Mouse (Mus musculus): ENCODE results near the gene Mmp25. TPM values are rescaled to one million over a fixed set of nuclear protein-coding genes. Genes with fewer than 3 reads are reported as not detected.
A peak's percentile ranks its signal among the peaks of the same experiment; 100 is the strongest.

The Mmp25 gene
- not detected for polyA plus RNA-seq (2012; fragmentation: generic; extraction: Trizol)

DNA sequence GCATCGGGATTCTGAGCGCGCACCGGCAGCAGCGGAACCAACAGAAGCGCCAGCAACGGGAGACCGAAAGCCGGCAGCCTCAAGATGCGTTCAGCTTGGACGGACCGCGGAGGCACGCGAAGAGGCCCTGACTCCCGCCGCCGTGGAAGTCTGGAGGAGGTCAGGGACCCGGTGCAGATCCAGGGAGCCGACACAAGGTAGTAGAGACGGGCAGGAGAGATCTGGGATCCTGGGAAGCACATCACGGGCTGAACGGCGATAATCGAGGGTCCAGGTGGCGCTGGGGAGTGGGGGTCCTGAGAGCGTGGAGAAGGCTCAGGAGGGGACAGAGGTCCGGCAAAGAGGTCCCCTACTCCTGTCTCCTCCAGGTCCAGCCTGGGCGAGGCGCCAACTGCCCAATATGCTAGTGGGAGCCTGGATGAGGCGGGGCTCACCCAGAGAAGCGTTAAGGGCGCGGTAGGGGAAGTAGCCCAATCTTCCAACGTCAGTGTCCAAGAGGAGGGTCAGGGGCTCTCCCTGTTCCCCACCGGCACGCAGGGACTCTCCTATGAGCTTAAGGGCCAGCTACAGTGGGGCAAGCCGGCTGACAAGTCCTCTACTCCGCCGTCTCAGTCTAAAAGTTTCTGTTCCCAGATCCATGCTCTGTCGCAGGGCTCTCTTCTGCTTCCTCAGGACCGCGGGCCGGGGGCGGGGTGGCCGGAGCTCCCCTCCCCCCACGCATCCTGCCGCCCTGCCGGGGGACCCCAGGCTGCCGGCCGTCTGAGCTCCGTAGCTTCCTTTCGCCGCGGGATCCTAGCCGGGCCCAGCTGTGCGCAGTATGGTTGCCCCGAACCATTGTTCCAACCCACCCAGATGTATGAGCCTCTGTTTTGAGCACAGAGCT is at the start of gene Mmp25:
Gene Mmp25, minus strand, starts transcription at position 665 of the 883 bp plus-strand sequence.
- H3K79me2 ChIP-seq (ENCODE audit: control insufficient read depth, insufficient read depth) = no peaks in the 10 kb centered on the region
- no peak within 1 kb of the TSS for H3ac ChIP-seq (ENCODE audit: control insufficient read depth, insufficient read length)
- no peaks in the 10 kb centered on the region for H3K36me3 ChIP-seq (ENCODE audit: control insufficient read depth, insufficient read depth)
- TF ChIP-seq E2F4 (IDR thresholded peaks at IDR 0.05; ENCODE audit: insufficient read depth) (no peak), CEBPB (IDR thresholded peaks at IDR 0.05; ENCODE audit: insufficient read depth, poor library complexity, severe bottlenecking) (no peak), USF1 (IDR thresholded peaks at IDR 0.05; ENCODE audit: low read depth) (no peak), TCF3 (IDR thresholded peaks at IDR 0.05; ENCODE audit: insufficient read length, low read depth) (no peak), MYOG (IDR thresholded peaks at IDR 0.05; ENCODE audit: control insufficient read depth in 1 of 3, insufficient read depth in 1 of 3, insufficient read length in 2 of 3, low read depth in 2 of 3) (no peak), SRF (IDR thresholded peaks at IDR 0.05; ENCODE audit: control insufficient read depth, insufficient read length, low read depth) (no peak), POLR2A (IDR thresholded peaks at IDR 0.05; ENCODE audit: insufficient read length, low read depth) (no peak), POLR2AphosphoS2 (IDR thresholded peaks at IDR 0.05; ENCODE audit: insufficient read length, low read depth) (no peak), MAX (IDR thresholded peaks at IDR 0.05; ENCODE audit: low read depth) (no peak), MYOD1 (IDR thresholded peaks at IDR 0.05; ENCODE audit: control insufficient read depth in 1 of 3, insufficient read length in 2 of 3, low read depth in 2 of 3) (no peak), TCF12 (IDR thresholded peaks at IDR 0.05; ENCODE audit: insufficient read depth, poor library complexity, severe bottlenecking) (no peak), REST (IDR thresholded peaks at IDR 0.05; ENCODE audit: insufficient read depth, insufficient read length) (no peak)
- H3K4me3 ChIP-seq = no peak within 1 kb of the TSS
- no peak within 1 kb of the TSS for H3K4me2 ChIP-seq (ENCODE audit: low read depth)
- H3K27me3 ChIP-seq (ENCODE audit: control insufficient read depth, insufficient read depth, insufficient read length) = peaks cover 24% of the 10 kb centered on the region

DNA sequence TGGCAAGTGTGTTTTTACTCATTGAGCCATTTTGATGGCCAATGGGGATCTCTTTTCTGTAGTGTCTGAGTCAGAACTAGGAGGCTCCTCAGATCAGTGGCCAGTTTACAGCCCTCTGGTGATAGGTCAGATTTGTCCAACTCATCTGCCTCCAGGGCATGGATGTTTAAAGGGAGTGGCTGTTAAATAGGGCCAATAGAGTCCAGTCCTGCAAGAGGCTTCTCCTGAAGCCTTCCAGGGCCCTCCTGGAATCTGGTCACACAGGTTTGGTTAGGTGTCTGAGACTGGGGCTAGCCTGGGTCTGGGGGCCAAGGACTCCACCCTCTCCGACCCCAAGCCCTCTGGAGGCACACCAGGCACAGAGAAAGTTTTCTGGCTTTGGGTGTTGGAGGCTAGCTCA is 49.4 kb upstream of the Mmp25 start:
- peak overlapping the region; percentile 27 for H3K4me2 ChIP-seq (ENCODE audit: low read depth)
- H3K36me3 ChIP-seq (ENCODE audit: control insufficient read depth, insufficient read depth) = no peaks in the 10 kb centered on the region
- TF ChIP-seq E2F4 (IDR thresholded peaks at IDR 0.05; ENCODE audit: insufficient read depth) = no peak
- no peak for TF ChIP-seq CEBPB (IDR thresholded peaks at IDR 0.05; ENCODE audit: insufficient read depth, poor library complexity, severe bottlenecking)
- no peak for TF ChIP-seq MAX (IDR thresholded peaks at IDR 0.05; ENCODE audit: low read depth)
- TF ChIP-seq REST (IDR thresholded peaks at IDR 0.05; ENCODE audit: insufficient read depth, insufficient read length) = no peak
- no peak for TF ChIP-seq POLR2A (IDR thresholded peaks at IDR 0.05; ENCODE audit: insufficient read length, low read depth)
- no peak for TF ChIP-seq MYOD1 (IDR thresholded peaks at IDR 0.05; ENCODE audit: control insufficient read depth in 1 of 3, insufficient read length in 2 of 3, low read depth in 2 of 3)
- TF ChIP-seq POLR2AphosphoS2 (IDR thresholded peaks at IDR 0.05; ENCODE audit: insufficient read length, low read depth) = no peak
- no peak for TF ChIP-seq USF1 (IDR thresholded peaks at IDR 0.05; ENCODE audit: low read depth)
- no peak for TF ChIP-seq TCF3 (IDR thresholded peaks at IDR 0.05; ENCODE audit: insufficient read length, low read depth)
- no peak for TF ChIP-seq TCF12 (IDR thresholded peaks at IDR 0.05; ENCODE audit: insufficient read depth, poor library complexity, severe bottlenecking)
- TF ChIP-seq MYOG (IDR thresholded peaks at IDR 0.05; ENCODE audit: control insufficient read depth in 1 of 3, insufficient read depth in 1 of 3, insufficient read length in 2 of 3, low read depth in 2 of 3) = no peak
- TF ChIP-seq SRF (IDR thresholded peaks at IDR 0.05; ENCODE audit: control insufficient read depth, insufficient read length, low read depth) = no peak
- H3ac ChIP-seq (ENCODE audit: control insufficient read depth, insufficient read length) = no peak overlapping the region
- no peak overlapping the region for H3K4me3 ChIP-seq
- H3K27me3 ChIP-seq (ENCODE audit: control insufficient read depth, insufficient read depth, insufficient read length) = no peaks in the 10 kb centered on the region
- no peaks in the 10 kb centered on the region for H3K79me2 ChIP-seq (ENCODE audit: control insufficient read depth, insufficient read depth)

DNA sequence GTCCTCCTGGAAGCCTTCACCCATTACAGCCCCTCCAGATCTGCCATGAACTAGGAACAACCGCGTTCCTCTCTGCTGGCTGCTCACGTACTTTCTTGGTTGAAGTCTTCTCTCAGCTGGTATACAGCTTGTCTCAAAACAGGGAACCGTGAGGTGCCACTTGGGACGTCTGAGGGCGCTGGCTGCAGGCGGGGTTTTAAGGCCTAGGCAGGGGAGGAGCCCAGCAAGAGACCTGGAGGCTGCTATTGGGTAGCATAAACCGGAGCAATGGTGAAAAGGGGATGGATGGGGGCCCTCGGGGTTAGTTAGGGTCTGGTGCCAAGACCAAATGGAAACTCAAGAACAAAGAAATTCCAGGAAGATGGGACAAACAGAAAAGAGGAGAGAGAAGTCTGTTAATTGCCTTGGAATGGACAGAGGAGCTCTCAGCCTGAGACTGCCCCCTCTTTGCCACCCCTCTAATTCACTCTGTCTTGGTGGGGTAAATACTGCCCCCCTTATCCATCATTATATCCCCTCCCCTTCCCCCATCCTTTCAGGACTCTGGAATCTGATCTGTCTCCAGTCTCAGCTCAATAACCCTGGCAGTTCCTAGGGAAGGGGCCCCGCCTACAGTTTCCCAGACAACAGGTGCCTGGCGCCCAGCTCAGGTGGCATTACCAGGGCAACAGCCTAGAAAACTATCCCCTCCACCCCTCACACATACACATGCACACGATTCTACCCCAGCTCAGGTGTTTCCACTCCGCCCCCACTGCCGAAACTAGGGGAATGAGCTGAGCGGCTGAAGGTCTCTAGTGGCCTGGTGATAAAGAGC is 39.0 kb upstream of the Mmp25 start, which contains the start of gene Cldn9:
Gene Cldn9, minus strand, starts transcription at position 171 of the 817 bp plus-strand sequence.
- no peak for TF ChIP-seq MYOG (IDR thresholded peaks at IDR 0.05; ENCODE audit: control insufficient read depth in 1 of 3, insufficient read depth in 1 of 3, insufficient read length in 2 of 3, low read depth in 2 of 3)
- no peak for TF ChIP-seq USF1 (IDR thresholded peaks at IDR 0.05; ENCODE audit: low read depth)
- peak in 1 of 3 experiments; percentile 24 for TF ChIP-seq MYOD1 (IDR thresholded peaks at IDR 0.05; ENCODE audit: control insufficient read depth in 1 of 3, insufficient read length in 2 of 3, low read depth in 2 of 3)
- Histone ChIP-seq H3K79me2 (ENCODE audit: control insufficient read depth, insufficient read depth) (no peaks in the 10 kb centered on the region), H3ac (ENCODE audit: control insufficient read depth, insufficient read length) (no peak within 1 kb of the TSS), H3K36me3 (ENCODE audit: control insufficient read depth, insufficient read depth) (no peaks in the 10 kb centered on the region), H3K4me3 (no peak within 1 kb of the TSS), H3K27me3 (ENCODE audit: control insufficient read depth, insufficient read depth, insufficient read length) (no peaks in the 10 kb centered on the region), H3K4me2 (ENCODE audit: low read depth) (no peak within 1 kb of the TSS)

DNA sequence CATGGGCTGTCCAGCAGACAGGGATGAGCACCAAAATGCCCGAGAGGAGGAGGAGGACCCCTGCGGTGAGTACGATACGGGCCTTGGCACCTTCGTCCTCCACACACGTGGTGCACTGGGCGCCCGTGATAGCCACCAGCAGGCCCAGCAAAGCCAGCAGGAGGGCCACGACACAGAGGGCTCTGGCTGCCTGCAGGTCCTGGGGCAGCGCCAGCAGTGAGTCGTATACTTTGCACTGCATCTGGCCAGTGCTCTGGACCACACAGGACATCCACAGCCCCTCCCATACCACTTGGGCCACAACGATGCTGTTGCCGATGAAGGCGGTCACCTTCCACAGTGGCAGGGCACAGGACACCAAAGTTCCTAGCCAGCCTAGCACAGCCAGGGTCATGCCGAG is 38.1 kb upstream of the Mmp25 start:
- no peak overlapping the region for H3K4me2 ChIP-seq (ENCODE audit: low read depth)
- H3K4me3 ChIP-seq = no peak overlapping the region
- TF ChIP-seq USF1 (IDR thresholded peaks at IDR 0.05; ENCODE audit: low read depth) (no peak), CEBPB (IDR thresholded peaks at IDR 0.05; ENCODE audit: insufficient read depth, poor library complexity, severe bottlenecking) (no peak), MYOG (IDR thresholded peaks at IDR 0.05; ENCODE audit: control insufficient read depth in 1 of 3, insufficient read depth in 1 of 3, insufficient read length in 2 of 3, low read depth in 2 of 3) (no peak), MYOD1 (IDR thresholded peaks at IDR 0.05; ENCODE audit: control insufficient read depth in 1 of 3, insufficient read length in 2 of 3, low read depth in 2 of 3) (no peak), REST (IDR thresholded peaks at IDR 0.05; ENCODE audit: insufficient read depth, insufficient read length) (no peak), TCF12 (IDR thresholded peaks at IDR 0.05; ENCODE audit: insufficient read depth, poor library complexity, severe bottlenecking) (no peak), SRF (IDR thresholded peaks at IDR 0.05; ENCODE audit: control insufficient read depth, insufficient read length, low read depth) (no peak), E2F4 (IDR thresholded peaks at IDR 0.05; ENCODE audit: insufficient read depth) (no peak), POLR2AphosphoS2 (IDR thresholded peaks at IDR 0.05; ENCODE audit: insufficient read length, low read depth) (no peak), MAX (IDR thresholded peaks at IDR 0.05; ENCODE audit: low read depth) (no peak), POLR2A (IDR thresholded peaks at IDR 0.05; ENCODE audit: insufficient read length, low read depth) (no peak), TCF3 (IDR thresholded peaks at IDR 0.05; ENCODE audit: insufficient read length, low read depth) (no peak)
- no peaks in the 10 kb centered on the region for H3K36me3 ChIP-seq (ENCODE audit: control insufficient read depth, insufficient read depth)
- H3K79me2 ChIP-seq (ENCODE audit: control insufficient read depth, insufficient read depth) = no peaks in the 10 kb centered on the region
- no peak overlapping the region for H3ac ChIP-seq (ENCODE audit: control insufficient read depth, insufficient read length)
- H3K27me3 ChIP-seq (ENCODE audit: control insufficient read depth, insufficient read depth, insufficient read length) = no peaks in the 10 kb centered on the region

Measured in myocyte (in vitro differentiated cells).